Mouse (Mus musculus): ENCODE measurements around the gene Tmem135. TPM values are rescaled to one million over a fixed set of nuclear protein-coding genes. Genes with fewer than 3 reads are reported as not detected.

Tmem135 gene
- total and polyA plus RNA-seq, 3 experiments: 23.1 to 108 (median 25.1) TPM

DNA sequence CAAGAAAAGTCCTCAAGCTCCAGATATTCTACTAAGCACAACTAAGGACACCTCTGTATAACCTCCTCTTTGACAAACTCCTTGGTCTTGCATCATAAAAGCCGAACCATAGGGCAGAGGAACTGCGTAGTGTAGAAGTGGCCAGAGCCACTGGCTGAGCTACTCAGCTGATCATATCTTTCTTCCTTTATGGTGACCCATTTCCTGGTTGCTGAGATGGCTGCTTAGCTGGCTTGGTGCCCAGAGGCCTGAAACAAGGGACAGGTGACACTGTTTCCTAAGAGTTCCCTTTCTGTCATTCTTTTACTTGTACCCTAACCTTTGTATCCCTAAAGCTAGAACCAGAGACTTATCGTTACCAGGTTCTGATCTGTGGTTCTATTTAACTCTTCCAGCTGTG is 7.3 kb upstream of the Tmem135 start:
- Histone ChIP-seq H3K36me3 (replicated peaks) (no peaks in the 10 kb centered on the region), H3K27me3 (ENCODE audit: insufficient read depth, low read length) (no peaks in the 10 kb centered on the region; the same call in 1 of the 2 replicates), H3K4me3 (ENCODE audit: low read depth, low read length) (no peak overlapping the region), H3K9me3 (replicated peaks) (no peaks in the 10 kb centered on the region), H3K4me1 (ENCODE audit: insufficient read depth, low read depth, low read length) (no peaks in the 10 kb centered on the region)
- DNase-seq (ENCODE audit: low spot score) (no peak), ATAC-seq (ENCODE audit: extremely low read depth, insufficient number of reproducible peaks, low FRiP score, poor library complexity, severe bottlenecking) (no peak)
- TF ChIP-seq TAL1 (conservative IDR thresholded peaks at IDR 0.05; ENCODE audit: low read depth, low read length) (no peak), GATA2 (IDR thresholded peaks at IDR 0.05; ENCODE audit: borderline replicate concordance, low read depth, low read length) (no peak), CTCF (IDR thresholded peaks at IDR 0.05; ENCODE audit: low read depth, low read length) (no peak), GATA1 (IDR thresholded peaks at IDR 0.05; ENCODE audit: borderline replicate concordance, low read length) (no peak), POLR2AphosphoS5 (IDR thresholded peaks at IDR 0.05; ENCODE audit: insufficient replicate concordance, low read depth, low read length) (no peak)

- ATAC-seq (ENCODE audit: extremely low read depth, insufficient number of reproducible peaks, low FRiP score, poor library complexity, severe bottlenecking) (no peak), DNase-seq (ENCODE audit: low spot score) (no peak)
- Histone ChIP-seq H3K4me3 (ENCODE audit: low read depth, low read length) (no peak overlapping the region), H3K36me3 (replicated peaks) (no peaks in the 10 kb centered on the region), H3K27me3 (ENCODE audit: insufficient read depth, low read length) (peaks cover 1% of the 10 kb centered on the region), H3K4me1 (ENCODE audit: insufficient read depth, low read depth, low read length) (no peaks in the 10 kb centered on the region), H3K9me3 (replicated peaks) (no peaks in the 10 kb centered on the region)
- TF ChIP-seq POLR2AphosphoS5 (IDR thresholded peaks at IDR 0.05; ENCODE audit: insufficient replicate concordance, low read depth, low read length): no peak
- no peak for TF ChIP-seq CTCF (IDR thresholded peaks at IDR 0.05; ENCODE audit: low read depth, low read length)
- TF ChIP-seq GATA1 (IDR thresholded peaks at IDR 0.05; ENCODE audit: borderline replicate concordance, low read length): no peak
- no peak for TF ChIP-seq TAL1 (conservative IDR thresholded peaks at IDR 0.05; ENCODE audit: low read depth, low read length)
- TF ChIP-seq GATA2 (IDR thresholded peaks at IDR 0.05; ENCODE audit: borderline replicate concordance, low read depth, low read length): no peak
These were observed 6.3 kb upstream of the Tmem135 start for GRCm38 (mm10) chr7:89410294-89410693.

GRCm38 (mm10) chr7:89407006-89407940 is 3.3 kb upstream of the Tmem135 start:
- Histone ChIP-seq H3K36me3 (replicated peaks) (no peaks in the 10 kb centered on the region), H3K9me3 (replicated peaks) (no peaks in the 10 kb centered on the region), H3K4me3 (ENCODE audit: low read depth, low read length) (no peak overlapping the region), H3K27me3 (ENCODE audit: insufficient read depth, low read length) (peaks cover 27% of the 10 kb centered on the region), H3K4me1 (ENCODE audit: insufficient read depth, low read depth, low read length) (peaks cover 9% of the 10 kb centered on the region)
- ATAC-seq (ENCODE audit: extremely low read depth, insufficient number of reproducible peaks, low FRiP score, poor library complexity, severe bottlenecking) (no peak), DNase-seq (ENCODE audit: low spot score) (no peak)
- TF ChIP-seq TAL1 (conservative IDR thresholded peaks at IDR 0.05; ENCODE audit: low read depth, low read length) (no peak), GATA1 (IDR thresholded peaks at IDR 0.05; ENCODE audit: borderline replicate concordance, low read length) (no peak), CTCF (IDR thresholded peaks at IDR 0.05; ENCODE audit: low read depth, low read length) (no peak), POLR2AphosphoS5 (IDR thresholded peaks at IDR 0.05; ENCODE audit: insufficient replicate concordance, low read depth, low read length) (no peak), GATA2 (IDR thresholded peaks at IDR 0.05; ENCODE audit: borderline replicate concordance, low read depth, low read length) (no peak)

DNA sequence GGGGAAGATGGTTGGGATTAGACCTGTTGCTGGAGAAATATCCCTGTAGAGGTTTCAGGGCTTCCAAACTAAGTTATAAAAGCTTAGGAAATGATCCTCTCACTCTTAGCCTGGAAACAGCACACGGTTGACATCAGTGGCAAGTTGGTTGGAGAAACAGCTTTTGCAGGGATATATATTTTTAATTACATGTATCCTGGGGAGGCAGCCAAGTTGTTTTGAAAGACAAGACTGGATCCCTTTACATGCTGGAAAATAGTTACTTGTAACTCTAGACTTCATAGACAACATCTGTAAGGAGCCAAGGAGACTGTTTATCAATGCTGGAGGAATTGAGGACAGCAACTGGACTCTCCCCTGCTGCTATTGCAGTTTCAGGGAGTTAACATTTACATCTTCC is 2.0 kb upstream of the Tmem135 start:
- peaks cover 9% of the 10 kb centered on the region for H3K4me1 ChIP-seq (ENCODE audit: insufficient read depth, low read depth, low read length)
- TF ChIP-seq TAL1 (conservative IDR thresholded peaks at IDR 0.05; ENCODE audit: low read depth, low read length) (no peak), CTCF (IDR thresholded peaks at IDR 0.05; ENCODE audit: low read depth, low read length) (no peak), GATA2 (IDR thresholded peaks at IDR 0.05; ENCODE audit: borderline replicate concordance, low read depth, low read length) (no peak), GATA1 (IDR thresholded peaks at IDR 0.05; ENCODE audit: borderline replicate concordance, low read length) (no peak), POLR2AphosphoS5 (IDR thresholded peaks at IDR 0.05; ENCODE audit: insufficient replicate concordance, low read depth, low read length) (no peak)
- no peak for ATAC-seq (ENCODE audit: extremely low read depth, insufficient number of reproducible peaks, low FRiP score, poor library complexity, severe bottlenecking)
- H3K4me3 ChIP-seq (ENCODE audit: low read depth, low read length): no peak overlapping the region
- no peaks in the 10 kb centered on the region for H3K36me3 ChIP-seq (replicated peaks)
- H3K27me3 ChIP-seq (ENCODE audit: insufficient read depth, low read length): peaks cover 27% of the 10 kb centered on the region
- DNase-seq (ENCODE audit: low spot score): no peak
- H3K9me3 ChIP-seq (replicated peaks): no peaks in the 10 kb centered on the region

DNA sequence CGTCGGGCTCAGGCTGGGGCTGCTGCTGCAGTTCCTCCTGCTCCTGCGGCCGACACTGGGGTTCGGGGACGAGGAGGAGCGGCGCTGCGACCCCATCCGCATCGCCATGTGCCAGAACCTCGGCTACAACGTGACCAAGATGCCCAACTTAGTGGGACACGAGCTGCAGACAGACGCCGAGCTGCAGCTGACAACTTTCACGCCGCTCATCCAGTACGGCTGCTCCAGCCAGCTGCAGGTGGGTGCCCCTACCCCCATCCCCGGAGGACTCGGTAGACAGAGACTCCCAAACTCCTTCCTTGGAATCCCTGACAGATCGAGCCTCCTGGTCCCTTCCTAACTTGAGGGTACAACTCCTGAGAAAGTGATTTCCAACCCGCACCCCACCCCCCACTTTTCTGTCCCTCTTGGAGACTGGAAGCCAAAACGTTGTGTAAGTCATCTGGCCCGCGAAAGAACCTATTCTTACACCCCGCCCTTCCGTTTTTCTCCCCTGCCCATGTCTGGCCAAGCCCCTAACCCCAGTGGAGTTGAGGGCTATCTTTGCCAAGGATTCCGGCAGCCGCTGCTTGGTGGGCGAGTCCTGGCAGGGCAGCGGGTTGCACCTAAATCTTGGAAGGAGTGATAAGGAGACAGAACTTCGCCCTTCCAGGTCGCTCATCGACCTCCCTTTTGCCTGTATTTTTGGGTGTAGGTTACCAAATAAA is 865 bp upstream of the Tmem135 start:
- Histone ChIP-seq H3K4me3 (ENCODE audit: low read depth, low read length) (peak overlapping the region; percentile 27; the same call in 1 of the 2 replicates), H3K27me3 (ENCODE audit: insufficient read depth, low read length) (peaks cover 27% of the 10 kb centered on the region), H3K36me3 (replicated peaks) (no peaks in the 10 kb centered on the region), H3K4me1 (ENCODE audit: insufficient read depth, low read depth, low read length) (peaks cover 9% of the 10 kb centered on the region), H3K9me3 (replicated peaks) (no peaks in the 10 kb centered on the region)
- ATAC-seq (ENCODE audit: extremely low read depth, insufficient number of reproducible peaks, low FRiP score, poor library complexity, severe bottlenecking): no peak
- DNase-seq (ENCODE audit: low spot score): no peak
- no peak for TF ChIP-seq CTCF (IDR thresholded peaks at IDR 0.05; ENCODE audit: low read depth, low read length)
- no peak for TF ChIP-seq TAL1 (conservative IDR thresholded peaks at IDR 0.05; ENCODE audit: low read depth, low read length)

All from G1E (cell line).